Mouse (Mus musculus): Measurements from ENCODE around the gene Immp2l. TPM values are rescaled to one million over a fixed set of nuclear protein-coding genes. Genes with fewer than 3 reads are reported as not detected.
A peak's percentile ranks its signal among the peaks of the same experiment; 100 is the strongest.
"Not testable (repeated sequence)": the region's sequence is repeated elsewhere in the genome, so short reads cannot be mapped to it uniquely, and the experiment has no call there.

Gene Immp2l
- total RNA-seq (2021) (10 to 100 TPM; 16.5 to 20.2 TPM), polyA plus RNA-seq (2012; rRNA removed) (0.94 and 2.3 TPM in 2 replicates)
- long read RNA-seq, partial matches to known transcripts: 0 of 2 reads
- long read RNA-seq, other reads (novel, unspliced or antisense): 0 of 2 reads

GRCm38 (mm10) chr12:41023511-41024421 lies at the start of gene Immp2l:
TSS of gene Immp2l (plus strand) at chr12:41024090.
- peak; percentile 97 for DNase-seq

DNA sequence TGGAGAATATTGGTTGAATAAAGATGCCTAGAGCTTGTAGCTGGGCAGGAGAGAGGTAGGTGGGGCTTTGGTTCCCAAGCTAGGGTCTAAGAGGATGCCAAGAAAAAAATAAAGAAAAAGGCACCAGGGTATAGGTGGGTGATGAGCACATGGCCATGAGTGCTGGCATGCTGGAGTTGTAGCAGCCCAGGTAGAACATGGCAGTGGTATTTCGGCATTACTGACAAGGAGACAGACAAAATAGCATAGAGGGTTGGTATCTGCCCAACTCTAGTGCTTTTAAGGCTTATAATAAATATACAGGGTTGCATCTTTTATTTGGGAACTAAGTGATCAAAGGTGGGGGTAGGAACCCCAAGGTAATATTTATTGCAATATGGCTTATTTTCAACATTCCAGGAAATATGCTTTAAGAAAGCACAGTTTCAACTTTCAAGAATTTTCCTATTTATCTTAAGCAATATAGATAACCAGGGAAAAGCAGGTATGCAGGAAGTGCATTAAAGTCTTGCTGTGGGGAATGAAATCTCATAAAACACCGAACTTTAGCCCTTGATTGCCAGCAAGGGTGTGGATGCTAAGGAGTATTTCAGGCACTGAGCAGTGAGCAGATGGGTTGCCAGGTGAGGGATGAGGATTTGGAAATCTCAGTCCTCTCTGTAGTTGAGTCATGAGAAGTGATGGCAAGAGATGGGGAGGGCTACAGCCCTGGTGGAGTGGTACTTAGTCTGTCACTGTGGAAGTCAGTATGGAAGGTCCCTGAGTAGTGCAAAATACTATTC lies 45.0 kb upstream of the Immp2l start:
- DNase-seq: no peak

DNA sequence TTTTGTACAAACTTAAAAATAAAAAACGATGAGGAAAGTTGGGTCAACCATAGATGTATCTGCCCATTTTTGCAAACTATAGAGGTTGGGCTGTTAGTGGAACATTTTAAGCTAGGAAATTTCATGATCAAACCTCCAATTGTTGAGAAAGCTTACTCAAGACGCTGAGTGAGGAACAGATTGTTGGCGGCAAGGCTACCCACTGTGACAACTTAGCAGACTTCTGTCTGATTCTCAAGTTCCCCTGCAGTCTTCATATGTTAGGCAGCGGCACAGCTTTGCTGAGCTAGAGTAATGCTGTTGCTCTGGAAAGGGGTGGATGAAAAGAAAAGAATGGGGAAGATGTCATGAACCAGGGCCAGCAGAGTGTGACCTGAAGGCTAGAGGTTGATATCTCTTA lies 44.2 kb upstream of the Immp2l start:
- no peak for DNase-seq

DNA sequence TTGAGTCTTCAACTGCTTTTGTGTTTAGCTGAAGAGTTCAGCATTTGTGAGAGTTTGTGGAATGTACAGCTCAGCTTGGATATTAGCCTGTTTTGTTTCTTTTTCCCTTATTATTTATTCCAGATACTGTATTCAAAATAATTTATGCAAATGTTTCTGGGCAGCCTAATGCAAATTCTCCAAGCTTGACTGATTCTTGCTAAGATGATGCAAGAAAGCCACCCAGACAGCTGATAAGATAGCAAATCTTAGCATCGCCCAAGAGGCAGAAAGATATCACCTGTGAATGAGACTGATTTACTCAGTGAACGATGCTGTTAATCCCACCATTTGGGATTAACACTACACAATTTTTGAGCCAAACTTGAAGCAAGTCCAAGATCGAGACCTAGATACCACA lies 43.7 kb upstream of the Immp2l start:
- DNase-seq: no peak

- no peak for DNase-seq
Observed at GRCm38 (mm10) chr12:40983021-40983420, 40.9 kb upstream of the Immp2l start.

DNA sequence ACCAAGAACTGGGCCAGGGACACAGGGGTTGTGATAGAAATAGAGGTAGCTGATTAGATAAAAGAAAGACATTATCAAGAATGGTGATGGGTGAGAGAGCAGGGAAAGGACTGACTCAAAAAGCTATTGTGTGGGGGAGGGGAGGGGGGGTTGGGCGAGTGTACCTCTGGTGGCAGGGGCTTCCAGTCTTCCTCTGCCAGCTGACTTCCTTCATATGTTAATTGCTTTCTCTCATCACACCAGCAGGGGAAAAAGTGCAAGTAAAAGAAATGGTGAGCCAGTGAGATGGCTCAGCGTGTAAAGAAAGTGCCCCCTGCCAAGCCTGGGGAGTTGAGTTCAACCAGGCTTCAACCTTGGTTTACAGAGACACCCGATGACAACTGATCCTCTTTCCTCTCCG lies 39.2 kb upstream of the Immp2l start:
- DNase-seq: no peak

DNA sequence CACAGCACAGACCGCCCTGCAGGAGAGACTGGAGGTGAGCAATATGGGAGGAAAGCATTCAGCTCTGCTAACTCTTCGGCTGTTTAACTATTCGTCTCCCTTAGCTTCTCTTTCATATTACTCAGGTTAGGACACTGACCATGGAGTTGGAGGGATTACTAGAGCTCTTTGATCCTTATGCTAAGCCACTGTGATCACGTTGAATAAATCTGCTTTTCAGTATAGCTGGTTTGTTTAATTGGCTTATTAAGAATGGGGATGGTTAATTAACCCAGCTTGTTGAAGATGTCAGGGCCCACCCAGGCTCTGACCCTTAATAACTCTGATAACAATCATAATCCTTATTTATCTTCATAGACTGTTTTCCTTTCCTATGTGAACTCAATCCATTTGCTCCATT lies 38.1 kb upstream of the Immp2l start:
- DNase-seq: no peak

- no peak for DNase-seq
Observed at GRCm38 (mm10) chr12:40988311-40989065, 35.4 kb upstream of the Immp2l start.

DNA sequence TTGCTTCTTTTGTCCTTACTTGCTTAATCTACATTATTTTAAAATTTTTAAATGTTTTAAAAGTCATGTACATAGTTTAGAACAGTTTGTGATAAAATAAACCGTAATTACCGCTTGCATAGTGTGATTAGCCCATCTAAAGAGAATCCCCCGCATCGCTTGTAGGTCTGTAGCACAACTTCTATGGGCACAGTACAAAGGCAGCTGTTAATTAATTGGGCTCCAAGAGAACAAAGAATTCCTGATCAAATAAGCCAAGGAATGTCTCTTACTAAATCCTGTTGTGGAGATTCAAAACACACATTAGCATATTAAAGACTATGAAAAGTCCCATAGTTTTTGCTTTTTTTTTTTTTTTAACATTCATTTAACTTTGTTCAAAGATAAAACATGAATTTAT lies 32.2 kb upstream of the Immp2l start:
- no peak for DNase-seq

GRCm38 (mm10) chr12:40992237-40992636 lies 31.7 kb upstream of the Immp2l start:
- DNase-seq: not testable (repeated sequence)

GRCm38 (mm10) chr12:40994846-40995245 lies 29.0 kb upstream of the Immp2l start:
- DNase-seq: no peak

DNA sequence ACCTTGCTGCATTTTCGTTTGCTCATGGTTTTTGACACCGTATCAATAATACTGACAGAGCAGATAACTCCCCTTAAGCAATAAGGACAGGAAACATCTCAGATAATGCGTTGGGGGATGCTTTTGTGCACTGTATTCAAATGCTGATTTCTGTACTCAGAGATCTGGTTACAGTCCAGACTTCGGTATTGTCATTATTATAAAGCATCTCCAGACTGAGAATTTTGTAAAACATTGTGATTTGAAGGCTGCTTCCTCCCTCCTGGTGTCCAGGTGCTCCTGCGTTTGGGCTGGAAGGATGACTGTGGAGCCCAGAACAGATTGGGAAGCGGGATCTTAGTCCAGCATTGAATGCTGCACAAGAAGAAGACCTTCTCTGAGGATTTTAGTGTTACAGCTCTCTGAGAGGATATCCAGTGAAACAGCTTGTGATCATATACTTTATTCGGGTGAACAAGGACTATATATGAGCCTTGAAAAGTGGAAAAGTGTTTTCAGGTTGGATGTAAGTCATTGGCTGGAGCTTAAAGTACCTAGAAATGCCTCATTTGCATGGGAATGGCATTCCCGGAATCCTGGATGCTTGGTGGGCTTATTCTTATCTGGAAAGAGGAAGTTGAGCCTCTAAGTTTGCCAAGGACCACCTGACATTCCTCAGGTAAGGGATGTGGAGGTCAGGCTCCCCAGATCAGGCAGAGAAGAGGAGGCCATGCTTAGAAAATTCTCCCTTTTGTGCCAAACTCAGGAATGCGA lies 28.1 kb upstream of the Immp2l start:
- DNase-seq: no peak

DNA sequence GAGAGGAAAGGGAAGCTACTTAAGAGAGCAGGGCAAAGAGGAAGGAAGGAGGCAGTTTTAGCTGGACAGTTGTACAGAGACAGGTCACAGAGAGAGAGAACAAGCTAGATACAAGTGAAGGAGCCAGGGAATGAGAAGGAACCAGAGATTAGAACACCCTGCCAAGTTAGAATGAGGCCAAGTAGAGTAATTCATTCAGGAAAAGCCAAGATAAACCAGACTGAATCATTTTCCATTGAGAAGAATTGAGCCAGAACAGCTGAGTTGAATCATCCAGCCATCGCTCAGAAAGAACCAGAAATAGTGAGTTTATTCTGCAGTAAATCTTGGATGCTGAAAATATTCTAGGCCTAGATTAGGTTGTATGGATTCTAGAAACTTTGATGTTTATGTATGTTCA lies 1.4 kb upstream of the Immp2l start:
- peak; percentile 28 for DNase-seq

- DNase-seq: no peak
Observed at GRCm38 (mm10) chr12:41024512-41024911, 622 bp downstream of the Immp2l start.

DNA sequence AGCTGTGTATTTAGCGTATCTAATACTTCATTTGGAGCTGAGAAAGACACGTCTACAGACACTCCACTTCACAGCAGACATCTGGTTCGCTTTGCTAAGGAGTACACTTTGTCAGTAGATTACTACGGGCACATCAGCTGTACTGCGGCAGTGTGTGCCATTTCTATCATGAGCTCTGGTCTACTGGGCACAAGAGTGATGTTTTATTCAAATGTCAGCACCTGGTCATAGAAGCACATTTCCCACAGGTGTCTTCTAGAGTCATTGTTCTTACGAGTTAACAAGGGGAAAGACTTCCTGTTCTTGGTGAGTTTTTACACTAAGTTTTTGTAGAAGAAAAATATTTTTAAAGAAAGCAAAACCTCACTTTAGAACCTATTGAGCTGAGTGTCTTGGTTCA lies 3.6 kb downstream of the Immp2l start:
- DNase-seq: no peak

DNA sequence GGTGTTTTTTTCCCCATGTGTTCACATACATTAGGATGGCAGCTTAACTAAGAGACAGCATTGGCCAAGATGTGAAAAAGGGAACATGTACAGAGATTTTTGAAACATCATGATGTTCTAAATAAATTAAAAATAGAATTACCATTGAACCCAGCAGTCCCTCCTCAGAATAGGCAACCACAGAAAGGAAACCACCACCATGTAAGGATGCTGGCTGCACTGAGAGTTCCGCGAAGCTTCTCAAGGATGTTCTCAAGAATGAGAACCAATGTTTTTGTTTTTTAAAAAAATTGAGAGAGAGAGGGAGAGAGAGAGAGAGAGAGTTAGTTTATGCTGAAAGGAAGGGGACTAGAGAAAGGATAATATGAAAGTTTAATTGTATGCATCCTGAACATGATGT lies 7.2 kb downstream of the Immp2l start:
- DNase-seq: no peak

GRCm38 (mm10) chr12:41033196-41033595 lies 9.3 kb downstream of the Immp2l start:
- DNase-seq: peak; percentile 20

GRCm38 (mm10) chr12:41039834-41040233 lies 15.9 kb downstream of the Immp2l start:
- DNase-seq: no peak

DNA sequence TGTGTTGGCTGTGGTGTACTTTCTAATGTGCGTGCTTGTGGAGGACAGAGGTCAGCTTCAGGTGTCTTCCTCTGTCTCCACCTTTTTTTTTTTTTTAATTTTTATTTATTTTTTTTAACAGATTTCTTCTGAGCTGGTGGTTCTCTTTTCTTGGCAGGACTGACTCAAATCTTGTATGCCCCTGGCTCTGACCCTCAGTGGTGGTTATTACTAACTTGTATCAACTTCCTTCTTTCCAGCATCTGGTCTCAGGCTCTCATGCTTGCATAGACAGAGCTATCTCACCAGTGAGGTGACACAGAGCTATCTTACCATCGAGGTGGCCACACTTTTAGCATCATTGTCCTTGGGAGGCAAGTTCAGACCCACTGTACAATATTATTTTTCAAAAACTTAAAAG lies 17.8 kb downstream of the Immp2l start:
- no peak for DNase-seq

- DNase-seq: no peak
Observed at GRCm38 (mm10) chr12:41044493-41045132, 20.7 kb downstream of the Immp2l start.

All from adrenal gland, adult 2 months (tissue).